Mouse (Mus musculus): Measurements from ENCODE around the gene Dnali1.
A peak's percentile ranks its signal among the peaks of the same experiment; 100 is the strongest.

Gene Dnali1

DNA sequence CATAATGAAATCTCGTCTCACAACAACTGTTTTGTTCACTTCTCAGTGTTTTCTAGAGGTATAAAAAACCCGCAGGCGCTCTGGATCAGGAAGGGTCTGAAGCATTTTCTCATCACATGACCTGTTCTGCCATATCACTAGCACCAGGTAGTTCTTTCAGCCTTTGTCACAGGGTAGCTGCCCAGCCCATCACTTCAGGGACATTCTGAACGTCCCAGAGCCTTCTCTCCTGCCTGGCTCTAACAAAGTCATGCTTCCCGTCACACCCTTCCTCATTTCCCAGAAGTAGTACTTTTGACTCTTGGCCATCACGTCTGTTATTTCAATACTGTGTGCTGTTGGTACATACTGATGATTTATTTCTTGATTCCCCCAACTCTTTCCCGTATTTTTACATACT lies 21.0 kb downstream of the Dnali1 start:
- DNase-seq (ENCODE audit: extremely low spot score, low read depth, low spot score) = no peak

DNA sequence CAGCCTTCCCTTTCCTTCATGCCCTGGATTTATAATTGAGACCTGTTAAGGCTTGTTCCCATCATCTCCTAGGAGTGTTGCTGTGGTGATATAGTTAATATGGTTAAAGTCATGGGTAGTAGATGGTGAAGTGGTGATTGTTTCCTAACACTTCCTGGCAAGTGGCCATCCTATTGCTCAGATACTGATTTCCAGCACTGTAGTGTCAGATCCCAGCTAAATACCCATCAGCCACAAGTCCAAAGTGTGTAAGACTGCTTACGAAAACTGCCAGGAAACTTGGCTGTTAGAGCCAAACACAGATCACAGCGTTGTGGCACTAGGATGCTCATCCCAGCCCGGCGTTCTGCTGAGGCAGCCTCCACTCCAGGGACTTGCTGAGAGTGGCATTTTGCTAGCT lies 31.2 kb downstream of the Dnali1 start:
- no peak for DNase-seq (ENCODE audit: extremely low spot score, low read depth, low spot score)

DNA sequence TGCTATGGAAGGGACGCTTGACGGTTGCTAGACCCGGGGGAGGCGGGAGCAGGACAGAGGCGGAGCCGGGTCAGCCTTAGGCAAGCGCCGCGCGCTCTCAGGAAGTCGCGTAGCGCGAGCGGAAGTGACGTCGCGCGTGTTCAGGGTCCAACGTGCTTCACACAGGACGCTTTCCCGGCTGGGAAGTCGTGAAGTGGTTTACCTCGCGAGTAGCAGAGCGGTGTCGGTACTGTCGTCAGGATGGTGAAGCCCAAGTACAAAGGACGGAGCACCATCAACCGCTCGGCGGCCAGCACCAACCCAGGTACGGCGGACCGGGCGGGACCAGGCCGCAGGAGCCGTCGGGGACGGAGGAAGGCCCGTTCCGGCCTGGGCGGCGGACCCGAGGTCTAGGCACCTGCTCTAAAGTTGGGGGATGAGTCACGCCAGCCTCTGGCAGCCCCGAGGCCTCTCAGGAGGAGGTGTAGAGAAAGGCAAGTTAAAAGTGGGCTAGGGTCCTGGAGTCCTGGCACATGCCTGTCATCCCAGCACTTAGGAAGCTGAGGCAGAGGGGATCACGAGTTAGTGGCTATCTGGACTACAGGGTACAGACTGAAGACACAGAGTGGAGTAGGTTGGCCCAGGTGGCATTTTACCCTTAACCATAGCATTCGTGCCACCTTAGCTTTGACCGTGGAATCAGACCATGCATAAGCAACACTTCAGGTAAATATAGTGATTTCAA lies 35.5 kb downstream of the Dnali1 start:
- peak; percentile 93 for DNase-seq (ENCODE audit: extremely low spot score, low read depth, low spot score)

DNA sequence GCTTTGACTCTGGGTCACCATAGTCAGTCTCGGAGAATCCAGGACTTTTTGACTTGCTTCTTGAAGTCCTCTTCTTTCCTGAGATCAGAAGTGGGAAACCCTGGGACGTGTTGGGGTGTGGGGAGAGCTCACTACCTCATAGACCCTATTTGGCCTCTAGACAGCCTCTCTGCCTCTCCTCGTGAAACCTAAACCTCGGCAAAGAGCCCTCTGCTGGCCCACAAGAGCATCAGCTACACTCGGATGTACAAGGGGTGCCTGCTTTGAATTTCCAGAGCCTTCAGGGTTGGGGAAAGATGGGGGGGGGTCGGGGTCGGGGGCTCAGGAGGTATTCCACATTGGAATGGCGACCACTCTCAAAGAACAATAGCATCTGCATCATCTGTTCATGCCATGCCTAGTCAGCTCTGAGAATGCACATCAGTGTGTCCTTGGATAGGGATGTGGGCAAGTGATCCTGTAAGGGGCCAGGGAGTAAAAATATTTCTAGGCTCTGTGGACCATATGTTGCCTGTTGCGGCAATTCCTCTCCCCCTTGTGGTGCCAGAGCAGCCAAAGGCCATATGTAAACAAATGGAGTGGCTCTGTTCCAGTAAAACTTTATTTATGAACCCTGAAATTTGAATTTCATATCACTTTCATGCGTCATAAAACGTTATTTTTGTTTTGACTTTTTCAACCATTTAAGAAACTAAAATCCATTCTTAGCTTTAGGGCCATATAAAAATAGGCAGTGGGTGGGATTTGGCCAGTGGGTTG lies 44.5 kb downstream of the Dnali1 start:
- no peak for DNase-seq (ENCODE audit: extremely low spot score, low read depth, low spot score)

DNA sequence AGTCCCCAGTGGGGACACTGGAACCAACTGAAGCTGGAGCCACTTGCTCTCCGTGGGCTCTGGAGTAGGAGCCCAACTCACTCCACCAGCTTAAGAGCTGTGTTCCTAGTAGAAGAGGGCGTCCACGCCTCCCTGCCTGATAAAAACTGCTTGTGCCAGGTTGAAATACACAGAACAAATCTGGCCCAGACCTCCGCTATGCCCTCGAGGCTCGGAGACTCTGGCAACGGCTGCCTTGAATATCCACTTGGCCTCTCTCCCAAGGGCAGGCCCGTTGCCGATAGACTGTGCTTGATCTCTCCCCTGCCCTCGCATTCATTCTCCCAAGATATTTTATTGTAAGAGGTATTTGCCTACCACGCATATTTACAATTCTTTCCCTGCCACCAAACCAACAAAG lies 48.1 kb downstream of the Dnali1 start:
- DNase-seq (ENCODE audit: extremely low spot score, low read depth, low spot score) = no peak

DNA sequence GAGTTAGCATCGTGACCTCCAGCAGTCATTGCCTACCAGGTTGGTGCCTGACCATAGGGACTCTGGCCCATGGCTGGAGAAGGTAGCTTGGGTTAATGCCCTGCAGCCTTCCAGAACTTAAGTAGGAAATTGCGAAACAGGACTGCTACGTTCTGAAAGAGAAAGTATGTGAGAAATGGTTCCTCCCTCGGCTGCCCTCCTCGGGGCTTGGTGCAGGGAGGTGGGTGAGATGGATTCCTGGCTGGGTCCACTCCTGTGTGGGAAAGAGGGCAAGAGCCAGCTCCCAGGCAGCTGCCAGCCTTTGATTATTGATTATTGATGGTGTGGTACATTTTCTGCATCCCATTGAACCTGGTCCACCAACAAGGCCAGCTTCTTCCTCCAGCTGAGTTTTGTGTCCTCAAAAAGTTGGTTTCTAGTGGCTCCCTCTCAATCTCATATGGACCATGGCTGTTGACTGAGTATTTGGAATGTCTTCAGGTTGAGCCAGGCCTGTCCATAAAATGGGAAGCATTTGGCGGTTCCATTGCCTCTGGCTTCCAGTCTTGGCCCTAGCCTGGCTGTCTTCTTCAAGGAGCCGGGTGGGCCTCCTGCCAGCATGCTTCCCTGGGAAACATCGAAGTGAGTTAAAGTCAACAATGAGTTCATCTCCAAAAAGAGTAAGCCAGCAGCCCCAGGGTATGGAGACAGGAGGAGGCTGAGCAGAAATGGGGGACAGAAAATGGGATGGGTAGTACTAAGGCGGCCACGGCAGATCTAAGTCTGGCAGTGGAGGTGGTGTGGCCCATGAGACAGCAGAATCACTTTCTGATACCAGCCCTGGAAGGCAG lies 49.5 kb downstream of the Dnali1 start, which contains the start of gene Gnl2:
Gene Gnl2 (plus strand): TSS at position 780 of the 830 bp plus-strand sequence.
- DNase-seq (ENCODE audit: extremely low spot score, low read depth, low spot score) = no peak

DNA sequence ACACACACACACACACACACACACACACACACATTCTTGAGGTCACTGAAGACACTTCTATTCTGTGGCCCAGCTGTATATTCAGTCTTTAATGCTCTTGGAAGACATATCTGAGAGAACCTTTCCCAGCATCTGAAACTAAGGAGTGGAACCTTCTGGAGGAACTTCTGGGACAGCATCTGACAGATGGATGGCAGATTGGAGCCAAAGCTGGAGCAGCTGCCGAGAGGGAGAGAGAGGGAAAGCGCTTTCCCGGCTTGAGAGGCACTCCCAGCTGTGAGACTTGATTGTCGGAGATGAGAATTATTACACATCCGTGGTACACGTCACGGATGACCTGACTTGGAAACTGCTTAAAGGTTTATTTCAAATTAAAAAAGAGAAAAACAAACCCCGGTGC lies 56.8 kb downstream of the Dnali1 start:
- no peak for DNase-seq (ENCODE audit: extremely low spot score, low read depth, low spot score)

DNA sequence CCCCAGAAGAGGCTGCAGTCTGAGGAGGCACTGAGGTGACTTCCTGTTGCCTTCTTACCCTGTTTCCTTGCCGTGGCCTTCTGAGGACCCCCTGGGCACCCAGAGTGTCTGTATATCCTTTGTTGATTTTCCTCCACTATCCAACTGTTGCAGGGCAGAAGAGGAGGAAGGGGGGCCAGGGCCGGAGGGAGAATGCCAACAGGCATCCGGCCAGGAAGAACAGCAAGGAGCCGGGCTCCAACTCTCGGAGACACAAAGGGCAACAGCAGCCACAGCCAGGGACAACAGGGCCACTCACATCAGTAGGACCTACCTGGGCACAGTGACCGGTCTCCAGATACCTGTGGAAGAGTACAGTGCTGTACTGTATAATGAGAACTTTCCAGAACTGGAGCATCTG lies 57.3 kb downstream of the Dnali1 start:
- no peak for DNase-seq (ENCODE audit: extremely low spot score, low read depth, low spot score)

DNA sequence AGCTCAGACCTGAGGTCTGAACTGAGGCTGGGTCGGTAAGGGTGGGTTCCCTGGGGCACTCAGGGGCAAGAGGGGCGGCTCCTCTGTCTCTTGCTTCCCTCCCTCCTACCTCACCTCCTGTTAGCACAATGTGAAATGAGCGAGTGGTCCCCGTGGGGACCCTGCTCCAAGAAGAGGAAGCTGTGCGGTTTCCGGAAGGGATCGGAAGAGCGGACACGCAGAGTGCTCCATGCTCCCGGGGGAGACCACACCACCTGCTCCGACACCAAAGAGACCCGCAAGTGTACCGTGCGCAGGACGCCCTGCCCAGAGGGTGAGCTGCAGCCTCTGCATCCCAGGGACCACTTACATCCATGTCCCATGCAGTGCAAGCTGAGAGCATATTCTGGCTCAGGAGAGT lies 58.0 kb downstream of the Dnali1 start:
- no peak for DNase-seq (ENCODE audit: extremely low spot score, low read depth, low spot score)

All from hindlimb bud, embryonic 11.5 days (tissue).